Mouse (Mus musculus) layer of hippocampus, adult 11-12 months (tissue): ENCODE measurements at regions not wholly inside any gene's neighbourhood (a gene's known extent, or its start where the extent isn't known, plus 50 kb on each side); places are given as distances from the start of the nearest gene placed in this dataset.
A peak's percentile ranks its signal among the peaks of the same experiment; 100 is the strongest.

ENCODE experiments used
- DNase-seq: peaks from one replicate; pipeline ENCODE4 v3.0.0; 2022; ENCODE audit warnings: low spot score

DNA sequence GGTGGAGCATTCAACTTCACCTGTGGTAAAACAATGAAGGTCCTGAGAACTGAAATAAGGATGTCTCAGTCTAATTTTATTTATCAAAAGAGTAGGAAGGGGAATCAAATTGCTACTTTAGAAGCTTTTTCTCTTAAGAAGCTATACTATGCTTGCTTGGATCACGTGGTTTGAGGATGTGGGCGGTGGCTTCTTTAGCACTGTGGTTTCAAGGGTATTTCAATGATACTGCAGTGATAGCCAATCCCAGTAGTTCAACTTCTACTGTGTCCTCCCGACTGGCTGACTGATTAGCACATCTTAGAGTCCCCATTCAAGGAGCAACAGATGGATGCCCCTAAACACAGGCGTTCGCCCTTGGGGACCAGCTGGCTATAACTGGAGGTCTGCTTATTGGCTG lies 575.6 kb downstream of the Vrk1 start:
- no peak for DNase-seq

GRCm38 (mm10) chr12:106592686-106593085 lies 582.7 kb downstream of the Vrk1 start:
- DNase-seq, result no peak

- DNase-seq, result no peak
Observed at GRCm38 (mm10) chr12:106597636-106598035, 587.6 kb downstream of the Vrk1 start.

- DNase-seq, result no peak
Observed at GRCm38 (mm10) chr12:106607240-106607639, 597.2 kb downstream of the Vrk1 start.

DNA sequence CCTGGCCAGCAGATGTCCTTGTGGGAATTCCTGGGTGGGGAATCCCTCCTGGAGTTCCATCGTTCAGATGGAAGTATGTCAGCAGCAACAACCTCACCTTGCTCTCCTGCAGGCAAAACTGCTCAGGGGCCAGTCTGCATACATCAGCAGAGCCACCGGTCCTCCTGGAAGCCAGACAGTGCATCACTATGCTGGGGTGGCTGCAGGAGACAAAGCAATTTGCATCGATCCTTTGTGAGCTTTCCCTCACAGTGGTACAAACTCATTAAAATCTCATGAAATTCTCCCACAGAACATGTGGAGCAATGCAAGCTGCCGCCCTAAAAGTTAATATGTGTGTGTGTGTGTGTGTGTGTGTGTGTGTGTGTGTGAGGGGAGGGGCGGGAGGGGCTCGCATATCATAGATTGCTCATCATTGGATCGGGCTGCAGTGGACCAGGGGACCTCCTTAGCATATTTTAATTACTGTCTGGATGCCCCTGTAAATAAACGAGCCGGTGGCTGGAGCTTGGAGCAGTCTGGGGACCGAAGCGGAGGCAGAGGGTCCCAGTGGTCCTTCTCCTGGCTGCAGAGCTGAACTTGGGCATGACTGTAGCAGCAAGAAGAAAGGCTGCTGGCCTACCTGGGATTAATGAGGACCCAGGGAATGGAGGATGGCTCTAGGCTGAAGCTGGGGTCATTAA lies 597.8 kb downstream of the Vrk1 start:
- no peak for DNase-seq

DNA sequence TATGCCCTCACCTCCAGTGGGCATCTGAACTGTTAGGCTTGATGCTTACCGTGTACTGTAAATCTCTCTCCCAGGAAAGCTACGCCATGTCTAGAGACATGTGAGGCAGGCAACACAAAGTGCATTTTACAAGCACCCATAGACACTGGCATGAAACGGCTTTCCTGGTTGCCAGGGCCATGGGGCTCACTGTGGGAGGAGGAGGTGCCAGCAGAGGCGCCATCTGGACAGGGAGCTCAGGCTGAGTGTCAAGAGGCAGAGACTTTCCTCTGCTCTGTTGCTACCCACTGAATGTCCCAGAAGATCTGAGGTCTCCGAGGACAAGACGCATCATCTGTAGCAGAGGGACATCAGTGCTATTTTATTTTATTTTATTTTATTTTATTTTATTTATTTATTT lies 608.7 kb downstream of the Vrk1 start:
- peak; percentile 14 for DNase-seq

GRCm38 (mm10) chr12:106626786-106627185 lies 616.8 kb downstream of the Vrk1 start:
- DNase-seq, result no peak

- no peak for DNase-seq
Observed at GRCm38 (mm10) chr12:106632566-106632965, 622.5 kb downstream of the Vrk1 start.

GRCm38 (mm10) chr12:106633096-106633495 lies 623.1 kb downstream of the Vrk1 start:
- no peak for DNase-seq

DNA sequence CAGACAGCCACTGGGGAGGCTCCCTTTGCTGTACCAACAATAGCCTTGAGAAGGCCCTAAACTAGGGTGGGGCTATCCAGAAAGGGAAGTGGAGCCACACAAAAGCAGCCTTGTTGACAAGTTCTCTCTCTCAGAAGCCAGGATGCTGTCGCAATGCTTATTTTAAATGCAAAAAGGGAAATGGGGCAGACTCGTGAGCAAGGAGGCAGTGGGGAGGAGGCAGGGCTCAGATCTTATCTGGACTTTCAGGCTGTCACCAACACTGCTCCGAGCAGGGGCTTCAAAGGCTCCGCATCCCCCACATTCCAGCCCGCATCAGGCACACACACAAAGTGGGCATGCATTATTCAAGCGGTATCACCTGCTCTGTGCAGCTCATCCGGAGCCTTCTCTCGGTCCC lies 648.3 kb downstream of the Vrk1 start:
- DNase-seq, result peak; percentile 11

DNA sequence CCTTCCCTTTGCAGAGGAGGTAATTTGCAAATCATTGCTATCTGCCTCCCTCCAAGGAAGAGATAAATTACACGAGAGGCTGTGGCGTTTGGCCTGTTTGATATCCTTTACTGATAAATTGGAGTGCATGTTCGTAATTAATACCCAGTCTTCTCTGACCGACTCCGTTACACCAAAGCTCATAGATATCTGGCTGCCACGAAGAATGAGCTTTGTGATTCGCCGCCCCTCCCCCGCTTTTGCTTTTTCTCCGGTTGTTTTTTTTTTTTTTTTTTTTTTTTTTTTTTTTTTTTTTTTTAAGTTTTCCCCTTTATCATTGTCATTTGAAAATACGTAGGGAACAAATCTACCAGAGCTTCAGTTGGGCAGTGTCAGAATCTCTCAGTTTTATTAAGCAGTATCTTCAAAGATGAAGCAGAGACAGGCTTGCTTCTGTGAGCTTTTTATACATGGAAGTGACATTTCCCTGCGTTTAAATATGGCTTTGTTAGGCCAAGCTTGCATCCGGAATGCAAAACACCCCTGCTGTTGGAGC lies 663.3 kb downstream of the Vrk1 start:
- DNase-seq, result no peak

DNA sequence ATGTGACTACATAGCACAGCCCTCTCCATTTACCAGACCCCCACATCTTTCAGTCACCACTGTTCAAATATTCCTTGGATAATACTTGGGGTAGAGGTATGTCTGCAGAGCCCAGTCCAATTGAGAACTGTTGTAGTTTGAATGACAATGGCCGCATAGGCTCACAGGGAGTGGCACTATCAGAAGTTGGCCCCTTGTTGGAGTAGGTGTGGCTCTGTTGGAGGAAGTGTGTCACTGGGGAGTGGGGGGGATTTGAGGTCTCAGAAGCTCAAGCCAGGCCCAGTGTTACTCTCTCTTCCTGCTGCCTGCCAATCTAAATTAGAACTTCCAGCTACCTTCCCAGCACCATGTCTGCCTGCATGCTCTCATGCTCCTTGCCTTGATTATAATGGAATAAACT lies 664.7 kb downstream of the Vrk1 start:
- DNase-seq, result no peak

DNA sequence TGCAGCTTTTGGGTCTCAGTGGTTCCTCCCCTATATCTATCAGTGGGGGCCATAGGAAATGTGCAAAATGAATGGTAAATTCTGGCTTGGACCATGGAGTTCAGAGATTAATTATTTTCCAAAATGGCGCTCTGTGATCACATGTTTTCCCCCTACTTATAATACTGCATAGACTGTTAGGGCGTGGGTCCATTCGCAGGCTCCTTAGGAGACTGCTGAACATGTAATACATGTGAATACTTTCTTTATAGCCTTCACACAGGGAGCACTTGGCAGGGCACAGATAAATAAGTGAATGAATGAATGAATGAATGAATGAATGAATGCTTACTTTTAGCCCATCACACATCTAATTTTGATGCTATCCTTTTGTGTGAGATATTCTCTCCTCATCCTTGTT lies 666.1 kb downstream of the Vrk1 start:
- DNase-seq, result no peak

DNA sequence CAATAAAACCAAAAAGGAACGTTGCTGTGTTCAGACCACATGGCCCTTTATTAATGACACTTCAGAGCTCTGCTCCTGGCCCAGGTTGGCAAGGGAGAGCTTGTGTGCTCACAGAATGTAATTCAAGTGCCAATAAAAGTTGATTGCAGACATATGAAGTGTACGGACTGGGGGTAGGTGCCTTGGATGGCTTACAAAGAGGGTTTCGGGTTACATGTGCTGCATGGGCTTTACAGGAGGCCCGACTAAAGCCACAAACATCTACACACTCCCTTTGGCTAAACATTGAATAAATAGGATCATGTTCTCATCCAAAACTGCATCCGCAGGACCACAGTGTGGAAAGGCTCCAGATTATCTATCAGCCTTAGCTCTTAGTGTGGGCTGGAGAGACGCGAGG lies 666.5 kb downstream of the Vrk1 start:
- no peak for DNase-seq

GRCm38 (mm10) chr12:106685986-106686385 lies 676.0 kb downstream of the Vrk1 start:
- DNase-seq, result peak; percentile 53

DNA sequence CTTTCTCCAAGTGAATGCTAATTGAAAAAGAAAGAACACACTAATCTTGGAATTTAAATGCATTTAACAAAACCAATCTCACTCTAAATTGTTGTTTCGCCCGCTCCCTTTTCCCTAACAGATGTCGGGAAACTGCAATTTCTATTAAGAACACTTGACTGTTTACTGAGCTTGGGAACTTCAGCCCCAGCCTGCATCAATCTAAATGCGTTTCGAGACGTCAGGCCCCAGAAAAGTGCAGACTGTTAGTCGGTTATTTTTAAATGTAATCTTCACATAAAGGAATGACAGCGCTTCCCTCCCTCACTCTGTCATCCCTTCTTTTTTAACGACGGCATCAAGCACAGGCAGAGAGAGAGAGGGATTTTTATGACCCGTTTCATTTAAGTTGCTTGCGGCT lies 677.7 kb downstream of the Vrk1 start:
- DNase-seq, result peak; percentile 11

DNA sequence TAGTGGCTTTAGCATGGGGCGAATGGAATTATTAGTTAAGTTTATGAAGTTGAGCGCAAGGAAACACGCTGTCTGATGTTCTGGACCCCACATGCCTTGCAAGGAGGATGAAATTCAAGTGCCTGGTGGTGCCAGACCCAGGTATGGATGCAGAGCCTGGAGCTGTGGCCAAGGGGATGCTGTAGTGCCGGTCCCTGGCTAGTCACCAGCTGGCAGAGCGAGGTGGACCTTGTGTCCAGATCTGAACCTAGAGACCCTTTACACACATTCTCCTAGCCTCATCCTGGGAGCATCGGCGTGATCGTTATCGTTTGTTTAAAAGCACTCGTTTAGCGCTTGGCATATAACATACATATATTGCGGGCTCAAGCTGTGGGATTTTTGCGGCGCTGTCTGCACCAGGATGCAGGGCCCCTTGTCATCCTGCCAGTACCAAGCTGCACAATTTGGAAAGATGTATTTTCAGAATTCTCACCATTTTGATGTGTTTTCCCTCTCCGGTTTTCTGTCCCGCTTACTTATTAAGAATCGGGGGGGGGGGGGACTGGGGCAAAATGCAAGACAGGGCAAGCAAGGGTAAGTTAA lies 678.2 kb downstream of the Vrk1 start:
- peak; percentile 11 for DNase-seq

GRCm38 (mm10) chr12:106702958-106703357 lies 692.9 kb downstream of the Vrk1 start:
- DNase-seq, result no peak

- DNase-seq, result no peak
Observed at GRCm38 (mm10) chr12:106721271-106722009, 711.4 kb downstream of the Vrk1 start.

DNA sequence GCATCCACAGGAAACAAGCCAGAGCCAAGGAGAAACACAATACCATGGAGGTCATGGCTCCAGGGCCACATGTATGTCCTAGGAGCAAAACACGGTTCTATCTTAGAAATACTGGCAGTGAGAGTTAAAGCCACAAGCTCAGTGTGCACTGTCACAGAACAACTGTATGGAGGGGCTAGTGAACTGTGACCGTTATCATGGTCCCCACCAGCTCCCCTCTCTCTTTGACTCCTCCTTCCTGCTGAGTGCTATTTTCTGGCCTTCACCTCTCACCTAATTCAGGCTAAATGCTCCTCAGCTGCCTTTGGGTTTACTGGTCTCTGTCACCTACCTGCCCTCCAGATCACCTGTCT lies 712.0 kb downstream of the Vrk1 start:
- no peak for DNase-seq

GRCm38 (mm10) chr12:106722761-106723160 lies 712.7 kb downstream of the Vrk1 start:
- no peak for DNase-seq

DNA sequence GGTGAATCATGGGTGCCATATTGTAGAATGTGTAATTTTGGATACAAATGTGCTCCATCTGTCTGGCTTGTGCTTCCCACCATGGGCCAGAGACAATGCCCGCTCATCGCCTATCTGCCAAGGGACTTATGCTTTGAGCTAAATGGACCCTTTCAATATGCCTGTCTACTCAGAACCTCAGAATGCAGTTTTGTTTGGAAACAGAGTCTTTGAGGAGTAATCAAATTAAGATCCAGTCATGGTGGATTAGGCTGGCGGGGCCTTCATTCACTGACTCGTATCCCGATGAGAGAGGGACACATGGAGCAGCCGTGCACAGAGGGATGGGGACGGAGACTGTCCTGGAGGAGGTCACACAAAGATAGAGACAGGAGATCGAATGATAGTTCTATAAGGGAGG lies 716.9 kb downstream of the Vrk1 start:
- DNase-seq, result no peak

- no peak for DNase-seq
Observed at GRCm38 (mm10) chr12:106727486-106727885, 717.5 kb downstream of the Vrk1 start.
